Mouse (Mus musculus) neural tube, embryonic 13.5 days (tissue): ENCODE measurements around the gene Heatr9. TPM values are rescaled to one million over a fixed set of nuclear protein-coding genes. Genes with fewer than 3 reads are reported as not detected.
"Not testable (repeated sequence)": the region's sequence is repeated elsewhere in the genome, so short reads cannot be mapped to it uniquely, and the experiment has no call there.

ENCODE experiments used
- ATAC-seq: fragments of 200-750 bp; cut with Nextera tagmentation; 2 replicates; pipeline ENCODE4 v1.8.0; 2017; ENCODE audit warnings: low read depth, mild to moderate bottlenecking, moderate TSS enrichment, moderate library complexity
- H3K27ac ChIP-seq: fragments of 300-500 bp; sonication (generic); replicated peaks from 2 replicates; pipeline ENCODE4 v1.5.1; 2015; ENCODE audit warnings: moderate library complexity, mild to moderate bottlenecking, inconsistent platforms
- H3K27me3 ChIP-seq: fragments of 300-500 bp; sonication (generic); 2 replicates; pipeline ENCODE4 v1.6.1; 2015; ENCODE audit warnings: mild to moderate bottlenecking, inconsistent platforms
- H3K36me3 ChIP-seq: fragments of 300-500 bp; sonication (generic); 2 replicates; pipeline ENCODE4 v1.6.1; 2015; ENCODE audit warnings: mild to moderate bottlenecking, inconsistent platforms
- H3K4me1 ChIP-seq: fragments of 300-500 bp; sonication (generic); replicated peaks from 2 replicates; pipeline ENCODE4 v1.6.1; 2015; ENCODE audit warnings: inconsistent platforms
- H3K4me2 ChIP-seq: fragments of 300-500 bp; sonication (generic); 2 replicates; pipeline ENCODE4 v1.6.1; 2015; ENCODE audit warnings: inconsistent platforms, mild to moderate bottlenecking, moderate library complexity
- H3K4me3 ChIP-seq: fragments of 300-500 bp; sonication (generic); 2 replicates; pipeline ENCODE4 v1.5.1; 2015; ENCODE audit warnings: mild to moderate bottlenecking, inconsistent platforms
- H3K9ac ChIP-seq: fragments of 300-500 bp; sonication (generic); 2 replicates; pipeline ENCODE4 v1.6.1; 2015; ENCODE audit warnings: moderate library complexity, mild to moderate bottlenecking, inconsistent platforms
- H3K9me3 ChIP-seq: fragments of 300-500 bp; sonication (generic); 2 replicates; pipeline ENCODE4 v1.6.1; 2016; ENCODE audit warnings: inconsistent platforms
- WGBS: fragments of 180-500 bp; shearing (Covaris S2); methylation state at CpG from one replicate; pipeline ENCODE4 v1.1.7; 2015; 5-methylcytosine and 5-hydroxymethylcytosine counted together
- polyA plus RNA-seq: library from polyadenylated mRNA; unstranded; fragments of >200 nt; fragmentation: Nextera tagmentation; extraction: Ambion mirVana; gene quantifications from 2 replicates; pipeline ENCODE4 v1.2.1, GENCODE M21; 2015

Gene Heatr9
- polyA plus RNA-seq, 1 experiment from 2014 or later, result not detected

DNA sequence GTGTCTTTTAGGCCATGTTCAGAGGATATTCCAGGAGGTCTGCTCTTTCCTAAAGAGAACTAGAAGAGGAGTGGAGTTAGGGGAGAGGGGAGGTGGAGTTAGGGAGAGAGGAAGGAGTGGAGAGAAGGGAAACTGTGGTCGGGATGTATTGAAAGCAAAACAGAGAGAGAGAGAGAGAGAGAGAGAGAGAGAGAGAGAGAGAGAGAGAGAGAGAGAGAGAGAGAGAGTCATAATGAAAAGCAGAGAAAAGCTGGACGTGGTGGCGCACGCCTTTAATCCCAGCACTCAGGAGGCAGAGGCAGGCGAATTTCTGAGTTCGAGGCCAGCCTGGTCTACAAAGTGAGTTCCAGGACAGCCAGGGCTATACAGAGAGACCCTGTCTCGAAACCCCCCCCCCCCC, 29.1 kb upstream of the Heatr9 start:
- WGBS, result 87% methylated on average over 7 of the region's 7 CpGs
- not testable (repeated sequence) for H3K27me3 ChIP-seq, H3K9me3 ChIP-seq, H3K9ac ChIP-seq, H3K4me1 ChIP-seq, H3K27ac ChIP-seq, H3K4me2 ChIP-seq, ATAC-seq, H3K36me3 ChIP-seq, H3K4me3 ChIP-seq

DNA sequence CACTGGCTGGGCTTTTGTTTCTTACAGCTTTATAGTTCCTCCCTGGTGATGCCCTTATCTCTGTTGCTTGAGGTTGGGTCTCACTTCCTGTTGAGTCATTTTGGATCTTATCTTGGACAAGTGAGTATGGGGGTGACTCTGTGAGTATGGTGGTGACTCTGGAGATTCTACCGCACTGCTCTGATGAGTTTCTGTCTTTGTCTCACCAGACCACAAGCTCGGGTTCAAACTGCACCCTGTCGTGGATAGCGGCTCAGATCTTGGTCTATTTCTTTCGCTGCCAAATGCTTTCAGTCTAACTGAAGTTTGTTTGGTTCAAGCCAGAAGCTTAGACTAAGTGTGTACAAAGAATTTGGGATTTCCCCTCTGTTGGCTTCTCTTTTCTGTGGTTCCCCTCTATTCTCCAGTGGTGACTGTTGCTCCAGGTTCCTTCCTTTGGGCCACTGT, 28.2 kb upstream of the Heatr9 start:
- Histone ChIP-seq H3K4me1 (no peaks in the 10 kb centered on the region), H3K9ac (no peak overlapping the region), H3K9me3 (no peaks in the 10 kb centered on the region), H3K36me3 (no peaks in the 10 kb centered on the region), H3K27ac (no peak overlapping the region), H3K4me2 (no peak overlapping the region), H3K27me3 (no peaks in the 10 kb centered on the region), H3K4me3 (no peak overlapping the region)
- ATAC-seq, result no peak
- 93% methylated on average over 5 of the region's 5 CpGs for WGBS

DNA sequence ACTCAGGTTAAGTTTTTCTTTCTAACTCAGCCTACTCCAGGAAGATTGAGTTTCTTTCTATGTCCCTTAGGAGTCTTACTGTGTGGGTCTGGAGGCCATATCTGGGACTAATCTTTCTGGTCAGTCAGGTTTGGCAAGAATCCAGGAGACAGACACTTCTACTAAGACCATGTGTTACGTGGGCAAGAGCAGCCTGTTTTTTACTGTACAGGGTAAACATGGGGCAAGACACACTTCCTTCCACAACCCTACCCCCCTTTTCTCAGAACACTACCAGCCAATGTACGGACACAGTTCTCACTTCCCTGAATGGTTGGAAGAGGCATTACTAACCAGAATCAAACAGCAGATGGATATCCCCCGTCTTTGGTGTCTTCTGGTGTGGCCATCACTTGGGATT, 22.2 kb upstream of the Heatr9 start:
- Histone ChIP-seq H3K4me2 (no peak overlapping the region), H3K9me3 (no peaks in the 10 kb centered on the region), H3K9ac (no peak overlapping the region), H3K4me1 (no peaks in the 10 kb centered on the region), H3K27me3 (no peaks in the 10 kb centered on the region), H3K27ac (no peak overlapping the region), H3K36me3 (no peaks in the 10 kb centered on the region), H3K4me3 (no peak overlapping the region)
- 71% methylated on average over 3 of the region's 3 CpGs for WGBS
- ATAC-seq, result no peak

DNA sequence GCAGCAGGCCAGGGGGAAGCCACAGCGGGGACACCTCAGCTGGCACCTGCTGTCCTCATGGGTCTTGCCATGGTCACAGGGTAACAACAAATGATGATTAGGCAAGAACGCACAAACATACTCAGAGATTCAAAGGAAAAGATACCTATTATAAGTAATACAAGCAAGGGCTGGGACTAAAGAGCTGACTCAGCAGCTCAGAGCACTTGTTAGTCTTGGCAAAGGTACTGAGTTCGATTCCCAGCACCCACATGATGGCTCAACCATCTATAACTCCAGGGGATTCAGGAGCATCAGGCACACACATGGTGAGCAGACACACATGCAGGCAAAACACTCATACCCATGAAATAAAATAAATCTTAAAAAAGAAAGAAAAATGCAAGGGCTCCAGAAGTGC, 19.4 kb upstream of the Heatr9 start:
- Histone ChIP-seq H3K27me3 (no peaks in the 10 kb centered on the region), H3K27ac (no peak overlapping the region), H3K9ac (no peak overlapping the region), H3K4me1 (no peaks in the 10 kb centered on the region), H3K36me3 (no peaks in the 10 kb centered on the region), H3K4me3 (no peak overlapping the region), H3K9me3 (no peaks in the 10 kb centered on the region), H3K4me2 (no peak overlapping the region)
- no peak for ATAC-seq
- WGBS, result 86% methylated on average over 3 of the region's 3 CpGs

DNA sequence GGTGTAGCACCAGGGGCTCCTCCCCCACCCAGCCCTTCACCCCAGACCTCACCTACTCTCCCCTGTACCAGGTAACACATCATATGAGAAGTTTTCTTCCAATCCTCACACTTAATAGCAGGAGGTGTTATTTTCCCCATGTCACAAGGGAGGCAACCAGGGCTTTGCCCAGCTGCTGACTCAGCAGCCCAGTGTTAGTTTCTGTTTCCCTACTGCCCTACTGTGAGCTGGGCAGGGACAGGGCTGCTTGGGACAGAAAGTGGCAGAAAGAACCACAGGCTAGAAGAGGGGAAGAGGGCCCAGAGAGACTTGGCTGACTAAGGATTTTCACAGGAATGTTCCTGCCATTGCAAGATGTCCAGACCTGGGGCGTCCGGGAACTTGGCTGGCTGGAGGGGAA, 19.0 kb upstream of the Heatr9 start:
- no peaks in the 10 kb centered on the region for H3K36me3 ChIP-seq
- no peaks in the 10 kb centered on the region for H3K9me3 ChIP-seq
- H3K4me1 ChIP-seq, result no peaks in the 10 kb centered on the region
- ATAC-seq, result no peak
- no peak overlapping the region for H3K9ac ChIP-seq
- no peak overlapping the region for H3K4me3 ChIP-seq
- no peak overlapping the region for H3K27ac ChIP-seq
- no peak overlapping the region for H3K4me2 ChIP-seq
- WGBS, result 78% methylated on average over 2 of the region's 2 CpGs
- H3K27me3 ChIP-seq, result no peaks in the 10 kb centered on the region

DNA sequence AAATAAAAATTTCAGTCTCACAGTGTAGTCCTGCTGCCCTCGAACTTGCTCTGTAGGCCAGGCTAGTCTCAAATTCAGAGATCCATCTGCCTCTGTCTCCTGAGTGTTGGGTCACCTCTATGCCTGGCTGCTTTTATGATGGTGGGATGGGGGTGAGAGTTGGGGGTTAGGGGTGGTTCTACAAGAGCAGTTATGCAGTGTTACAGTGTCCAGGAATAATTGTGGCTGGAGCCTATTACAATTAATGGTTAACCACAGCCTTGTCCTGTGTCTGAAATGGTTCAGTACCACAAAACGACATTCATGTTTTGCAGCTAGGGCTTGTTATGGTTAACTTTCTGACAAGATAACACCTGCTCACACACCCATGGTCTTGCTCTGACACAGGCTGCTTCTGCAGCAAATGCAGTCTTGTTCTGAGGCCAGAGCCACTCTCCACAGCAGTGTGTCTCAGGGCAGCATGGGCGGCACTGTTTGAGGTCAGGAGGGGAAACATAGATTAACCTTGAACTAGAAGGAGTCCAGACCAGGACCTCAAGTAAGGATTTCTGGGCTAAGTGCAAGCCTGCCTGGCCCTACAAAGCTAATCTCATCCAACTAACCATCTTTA, 16.8 kb upstream of the Heatr9 start:
- Histone ChIP-seq H3K27me3 (no peaks in the 10 kb centered on the region), H3K9me3 (no peaks in the 10 kb centered on the region), H3K9ac (no peak overlapping the region), H3K4me3 (no peak overlapping the region), H3K4me2 (no peak overlapping the region), H3K27ac (no peak overlapping the region), H3K4me1 (peaks cover 11% of the 10 kb centered on the region), H3K36me3 (no peaks in the 10 kb centered on the region)
- no peak for ATAC-seq
- WGBS, result 86% methylated on average over 3 of the region's 3 CpGs

DNA sequence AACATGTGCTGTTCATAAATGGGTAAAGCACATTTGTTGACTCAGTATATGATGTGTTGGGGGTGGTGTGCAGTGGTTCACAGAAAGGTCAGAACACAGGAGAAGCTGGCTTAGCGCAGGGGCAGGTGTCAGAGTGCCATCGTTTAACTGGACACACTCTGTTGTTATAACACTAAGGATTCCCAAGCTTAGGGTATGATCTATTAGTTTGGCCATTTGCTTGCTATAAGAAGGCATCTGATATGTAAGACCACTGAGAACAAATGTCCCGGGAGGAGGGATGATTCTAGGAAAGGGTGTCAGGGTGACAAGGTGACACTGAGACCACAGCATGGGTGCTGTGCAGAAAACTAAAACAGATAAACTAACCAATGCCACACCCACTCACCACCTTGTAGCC, 14.9 kb upstream of the Heatr9 start:
- Histone ChIP-seq H3K4me2 (no peak overlapping the region), H3K9me3 (no peaks in the 10 kb centered on the region), H3K27ac (no peak overlapping the region), H3K36me3 (no peaks in the 10 kb centered on the region), H3K4me1 (peaks cover 11% of the 10 kb centered on the region), H3K4me3 (no peak overlapping the region), H3K9ac (no peak overlapping the region), H3K27me3 (no peaks in the 10 kb centered on the region)
- no peak for ATAC-seq
- 79% methylated on average over 3 of the region's 3 CpGs for WGBS

DNA sequence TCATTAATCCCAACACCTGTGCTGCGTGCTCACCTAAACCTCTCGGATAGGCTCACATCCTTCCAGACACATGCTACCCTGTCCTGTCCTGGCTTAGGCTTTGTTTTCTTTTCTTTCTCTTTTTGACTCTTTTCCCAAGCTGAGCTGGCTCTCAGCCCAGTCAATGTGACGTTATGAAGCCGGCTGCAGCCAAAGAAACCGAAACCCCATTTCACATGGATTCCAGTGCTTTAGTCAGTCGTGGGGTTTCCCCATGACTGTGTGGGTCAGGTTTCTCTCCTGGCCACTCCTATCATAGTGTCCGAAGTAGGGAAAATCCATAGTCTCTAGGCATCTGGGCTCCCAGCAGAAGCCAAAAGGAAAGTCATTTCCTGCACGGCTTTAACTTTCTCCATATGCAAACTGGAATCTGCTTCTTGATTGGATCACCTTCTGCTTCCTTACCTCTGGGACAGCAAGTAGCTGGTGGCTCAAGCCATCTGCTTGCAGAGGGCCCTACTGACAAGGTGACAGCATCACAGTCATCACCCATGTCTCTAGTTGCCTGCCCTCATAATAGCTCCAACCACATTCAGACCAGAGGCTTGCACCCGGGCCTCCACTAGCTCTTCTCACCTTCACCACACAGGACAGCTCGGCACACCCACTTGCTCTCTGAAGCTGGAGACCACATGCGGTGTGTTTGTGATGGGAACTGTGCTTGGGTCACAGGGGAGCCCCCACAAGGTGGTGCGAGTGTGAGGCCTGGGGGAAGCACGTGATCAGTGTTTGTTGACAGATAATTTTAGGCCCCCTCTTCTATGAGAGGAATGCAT, 12.8 kb upstream of the Heatr9 start:
- Histone ChIP-seq H3K9me3 (no peaks in the 10 kb centered on the region), H3K4me3 (no peak overlapping the region), H3K4me2 (no peak overlapping the region), H3K27ac (no peak overlapping the region), H3K27me3 (no peaks in the 10 kb centered on the region), H3K36me3 (no peaks in the 10 kb centered on the region), H3K9ac (no peak overlapping the region), H3K4me1 (peaks cover 11% of the 10 kb centered on the region)
- WGBS, result 53% methylated on average over 13 of the region's 13 CpGs
- ATAC-seq, result no peak

DNA sequence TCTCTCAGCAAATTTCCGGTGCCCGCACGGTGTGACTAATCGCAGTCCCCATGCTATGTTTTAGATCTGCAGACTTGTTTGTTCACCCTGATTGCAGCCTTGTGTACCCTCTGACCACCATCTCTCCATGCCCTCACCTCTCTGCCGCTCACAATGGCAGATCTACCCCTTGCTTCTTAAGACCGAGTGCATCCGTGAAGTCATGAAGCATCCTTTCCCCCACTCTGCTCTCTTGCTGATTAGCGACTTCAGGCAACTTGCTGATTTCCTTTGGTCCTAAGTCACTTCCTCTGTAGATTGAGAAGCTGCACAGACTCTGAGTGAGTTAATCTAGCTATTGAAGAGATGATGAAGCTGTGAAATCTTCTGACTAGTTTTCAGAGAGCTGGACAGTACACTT, 12.2 kb upstream of the Heatr9 start:
- H3K27ac ChIP-seq, result no peak overlapping the region
- H3K4me2 ChIP-seq, result no peak overlapping the region
- 86% methylated on average over 8 of the region's 8 CpGs for WGBS

DNA sequence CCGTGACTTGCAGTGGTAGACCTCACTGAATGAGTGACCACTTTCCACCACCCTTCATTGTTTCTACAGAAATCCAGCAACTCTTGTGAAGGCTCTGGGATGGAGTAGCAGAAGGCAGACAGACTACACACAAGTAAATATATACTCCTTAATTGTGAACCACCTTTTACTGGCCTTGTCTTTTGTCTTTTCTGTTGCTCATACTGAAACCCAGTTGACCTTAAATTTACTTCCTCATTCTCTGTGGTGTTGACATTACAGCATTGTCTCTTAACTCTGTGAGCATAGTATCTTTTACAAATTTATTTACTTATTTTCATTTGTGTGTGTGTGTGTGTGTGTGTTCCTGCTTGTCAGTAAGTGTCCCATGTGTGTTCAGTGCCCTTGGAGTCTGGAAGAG, 11.2 kb upstream of the Heatr9 start:
- Histone ChIP-seq H3K9me3 (no peaks in the 10 kb centered on the region), H3K27me3 (no peaks in the 10 kb centered on the region), H3K36me3 (no peaks in the 10 kb centered on the region), H3K27ac (no peak overlapping the region), H3K4me2 (no peak overlapping the region), H3K4me3 (no peak overlapping the region), H3K4me1 (peaks cover 11% of the 10 kb centered on the region), H3K9ac (no peak overlapping the region)
- 97% methylated on average over 1 of the region's 1 CpGs for WGBS
- no peak for ATAC-seq

More for the DNA sequence above, 12.2 kb upstream of the Heatr9 start:
- Histone ChIP-seq H3K9me3 (no peaks in the 10 kb centered on the region), H3K36me3 (no peaks in the 10 kb centered on the region), H3K4me1 (peaks cover 11% of the 10 kb centered on the region), H3K4me3 (no peak overlapping the region), H3K27me3 (no peaks in the 10 kb centered on the region), H3K9ac (no peak overlapping the region)
- no peak for ATAC-seq

DNA sequence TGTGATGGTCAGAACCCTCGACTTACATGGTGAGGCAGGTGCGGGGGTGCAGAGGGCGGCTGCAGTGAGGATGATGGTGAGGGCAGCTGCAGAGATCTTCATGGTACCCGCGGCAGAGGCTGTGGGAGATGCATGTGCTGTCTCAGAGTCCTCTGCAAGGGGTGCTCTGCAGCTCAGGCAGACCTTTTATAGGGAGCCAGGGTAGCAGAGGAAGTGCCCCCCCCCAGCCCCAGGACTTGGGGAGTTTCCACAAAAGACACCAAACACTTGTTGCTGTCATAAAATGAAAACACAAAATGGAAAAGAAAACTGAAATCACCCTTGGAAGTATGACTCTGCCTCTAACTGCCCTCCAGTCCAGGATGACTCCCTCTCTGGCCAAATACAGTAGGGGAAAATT, 8.4 kb upstream of the Heatr9 start, which contains the start of gene Ccl5:
Gene Ccl5 (minus strand): TSS at position 159 of the 400 bp plus-strand sequence.
- no peak within 1 kb of the TSS for H3K4me2 ChIP-seq
- no peak within 1 kb of the TSS for H3K27ac ChIP-seq
- no peak within 1 kb of the TSS for H3K9ac ChIP-seq
- no peaks in the 10 kb centered on the region; the same call in 1 of the 2 replicates for H3K36me3 ChIP-seq
- WGBS, result 83% methylated on average over 5 of the region's 5 CpGs
- no peak within 1 kb of the TSS for H3K4me3 ChIP-seq
- H3K9me3 ChIP-seq, result no peaks in the 10 kb centered on the region
- no peak for ATAC-seq
- H3K27me3 ChIP-seq, result no peaks in the 10 kb centered on the region
- peaks cover 11% of the 10 kb centered on the region for H3K4me1 ChIP-seq

DNA sequence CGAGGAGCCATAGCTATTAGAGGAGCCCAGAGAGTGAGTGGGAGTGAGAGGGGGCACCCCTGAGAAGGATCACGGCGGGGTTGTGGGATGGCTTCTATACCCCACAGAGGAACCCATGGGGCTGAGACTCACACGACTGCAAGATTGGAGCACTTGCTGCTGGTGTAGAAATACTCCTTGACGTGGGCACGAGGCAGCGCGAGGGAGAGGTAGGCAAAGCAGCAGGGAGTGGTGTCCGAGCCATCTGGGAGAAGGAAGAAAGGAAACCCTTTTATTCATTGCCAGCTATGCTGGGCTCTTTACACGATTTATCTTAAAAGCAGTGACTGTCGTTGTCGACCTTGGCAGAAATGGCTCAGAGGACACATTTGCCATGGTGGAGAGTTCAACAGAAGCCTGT, 7.0 kb upstream of the Heatr9 start:
- no peak for ATAC-seq
- H3K27ac ChIP-seq, result no peak overlapping the region
- H3K4me1 ChIP-seq, result no peaks in the 10 kb centered on the region
- no peak overlapping the region for H3K9ac ChIP-seq
- H3K9me3 ChIP-seq, result no peaks in the 10 kb centered on the region
- 70% methylated on average over 12 of the region's 12 CpGs for WGBS
- no peaks in the 10 kb centered on the region for H3K27me3 ChIP-seq
- no peaks in the 10 kb centered on the region; the same call in 1 of the 2 replicates for H3K36me3 ChIP-seq
- H3K4me2 ChIP-seq, result no peak overlapping the region
- no peak overlapping the region for H3K4me3 ChIP-seq
